16 mouse cellular contexts compared by ENCODE assay signal in the genomic region with DNA sequence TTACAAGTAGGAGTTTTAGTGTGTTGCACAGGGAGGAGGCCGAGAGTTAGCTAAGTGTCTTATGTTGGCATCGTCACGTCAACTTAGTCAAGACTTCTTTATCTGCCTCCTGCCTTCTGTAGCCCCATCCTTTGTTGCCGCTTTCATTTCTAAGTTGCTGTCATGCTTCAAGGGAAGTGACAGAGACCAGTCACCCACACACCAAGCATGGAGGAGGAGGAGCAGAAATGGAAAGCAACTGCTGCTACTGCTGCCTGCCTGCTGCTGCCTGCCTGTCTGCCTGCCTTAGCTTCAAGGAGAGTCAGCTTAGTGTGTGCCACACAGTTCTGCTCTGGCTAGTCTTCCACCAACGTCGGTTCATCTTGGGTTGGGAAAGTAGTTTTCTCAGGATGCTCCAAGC.
DNase-seq lines count a peak whose midpoint lies in the region; ATAC-seq and TF ChIP-seq lines count a peak whose summit lies in the region.
"Had no signal": no experiment of that assay in that cellular context is flagged by ENCODE, and none has a peak within 500 bp of the region (broad histone marks: within the 10 kb centered on the region; RNA-seq: fewer than 3 reads in every experiment).

No protein-coding gene starts in this region.

- H3K4me1 ChIP-seq in liver, postnatal 0 days (ENCODE audit: insufficient read depth) = no peaks in the 10 kb centered on the region
- H3K4me1 ChIP-seq: lung, embryonic 15.5 days had no signal

- WGBS in liver, postnatal 0 days (ENCODE audit: insufficient replicate concordance) = 70% methylated on average over 6 of the region's 6 CpGs

- no peak overlapping the region for H3K9ac ChIP-seq in liver, postnatal 0 days (replicated peaks)
- H3K9ac ChIP-seq: hindbrain, embryonic 14.5 days; lung, embryonic 15.5 days had no signal

- no peak overlapping the region for H3K4me3 ChIP-seq in liver, postnatal 0 days (ENCODE audit: low read depth, low read length)
- H3K4me3 ChIP-seq: lung, embryonic 15.5 days; midbrain, embryonic 10.5 days had no signal

- intact Hi-C loops in left cerebral cortex, postnatal 10 days (cut with DNase I) = no loop called here

- TF ChIP-seq CTCF in liver, postnatal 0 days (IDR thresholded peaks at IDR 0.05; ENCODE audit: low read depth) = no peak

- no peak for ATAC-seq in liver, postnatal 0 days
- ATAC-seq: activated CD4-positive, CD25-positive, alpha-beta regulatory T cell, adult 4 months had no signal

- H3K9me3 ChIP-seq in liver, postnatal 0 days (ENCODE audit: low read length) = no peaks in the 10 kb centered on the region
- H3K9me3 ChIP-seq: lung, embryonic 15.5 days; midbrain, embryonic 10.5 days had no signal

- H3K4me2 ChIP-seq in liver, postnatal 0 days (ENCODE audit: low read depth, low read length) = no peak overlapping the region
- H3K4me2 ChIP-seq: hindbrain, embryonic 14.5 days; lung, embryonic 15.5 days had no signal

- H3K27me3 ChIP-seq in liver, postnatal 0 days (ENCODE audit: insufficient read depth, low read length) = no peaks in the 10 kb centered on the region
- H3K27me3 ChIP-seq: lung, embryonic 15.5 days had no signal

- no peak overlapping the region for H3K27ac ChIP-seq in liver, postnatal 0 days (ENCODE audit: low read depth)
- H3K27ac ChIP-seq: hindbrain, embryonic 14.5 days; lung, embryonic 15.5 days; midbrain, embryonic 10.5 days had no signal

- H3K36me3 ChIP-seq in liver, postnatal 0 days (replicated peaks; ENCODE audit: insufficient read depth, low read length) = no peaks in the 10 kb centered on the region
- H3K36me3 ChIP-seq: lung, embryonic 15.5 days; midbrain, embryonic 10.5 days had no signal

- no peak for TF ChIP-seq EP300 in liver, postnatal 0 days (IDR thresholded peaks at IDR 0.05; ENCODE audit: low read depth)

- peak; percentile 8 for DNase-seq in layer of hippocampus, adult 11-12 months (ENCODE audit: low spot score)
- no peak for DNase-seq in layer of hippocampus, adult 9-10 months (ENCODE audit: low spot score)
- DNase-seq in layer of hippocampus, adult 18-20 months (ENCODE audit: low spot score in 2 of 2) = peak; percentile 39 to 60
- peak; percentile 2 to 22 for DNase-seq in left cerebral cortex, postnatal 10 days (ENCODE audit: extremely low spot score in 1 of 2, low spot score in 2 of 2)
- peak; percentile 2 to 60 for DNase-seq in right cerebral cortex, postnatal 36 days (ENCODE audit: low spot score in 2 of 2)
- no peak for DNase-seq in liver, postnatal 0 days
- no peak for DNase-seq in Muller cell, postnatal 12 days (ENCODE audit: inconsistent ontology term)
- DNase-seq: cerebellum, adult 9-10 months; embryo, embryonic 11 days; kidney, adult 18-20 months; kidney, postnatal 4 days; thymus, postnatal 36 days had no signal

Comparison
In these comparisons a context has a peak if more than half of its experiments do, and no peak if none do; other contexts are left out.
1. DNase-seq: peak in layer of hippocampus, adult 11-12 months (single experiment), layer of hippocampus, adult 18-20 months (2 of 2), left cerebral cortex, postnatal 10 days (2 of 2) and right cerebral cortex, postnatal 36 days (2 of 2); none in layer of hippocampus, adult 9-10 months (single experiment), liver, postnatal 0 days (single experiment) and Muller cell, postnatal 12 days (single experiment).